Mouse (Mus musculus): Measurements from ENCODE around the gene Tmem81.
"Not testable (repeated sequence)": the region's sequence is repeated elsewhere in the genome, so short reads cannot be mapped to it uniquely, and the experiment has no call there.

Tmem81 gene

DNA sequence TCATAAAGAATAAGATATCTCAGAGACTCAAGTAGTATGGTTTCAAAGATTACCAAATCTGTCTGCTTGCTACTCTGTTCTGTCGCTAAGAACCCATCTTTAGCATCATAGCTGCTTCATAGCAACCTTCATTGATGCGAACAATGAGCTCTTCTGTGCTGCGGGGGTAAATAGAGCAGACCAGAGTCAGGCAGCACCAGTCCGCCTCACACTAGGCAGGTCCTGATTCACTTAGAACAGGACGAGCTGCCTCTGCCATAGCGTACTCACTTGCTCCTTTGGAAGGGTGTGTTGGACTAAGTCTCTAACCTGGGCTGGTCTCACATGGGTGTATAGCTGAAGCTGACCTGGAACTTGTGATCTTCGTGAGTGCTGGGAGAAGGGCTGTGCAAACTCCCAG is at the start of gene Tmem81:
Gene Tmem81 (plus strand): TSS at position 173 of the 400 bp plus-strand sequence.
- DNase-seq (ENCODE audit: low read depth, low spot score) = no peak

DNA sequence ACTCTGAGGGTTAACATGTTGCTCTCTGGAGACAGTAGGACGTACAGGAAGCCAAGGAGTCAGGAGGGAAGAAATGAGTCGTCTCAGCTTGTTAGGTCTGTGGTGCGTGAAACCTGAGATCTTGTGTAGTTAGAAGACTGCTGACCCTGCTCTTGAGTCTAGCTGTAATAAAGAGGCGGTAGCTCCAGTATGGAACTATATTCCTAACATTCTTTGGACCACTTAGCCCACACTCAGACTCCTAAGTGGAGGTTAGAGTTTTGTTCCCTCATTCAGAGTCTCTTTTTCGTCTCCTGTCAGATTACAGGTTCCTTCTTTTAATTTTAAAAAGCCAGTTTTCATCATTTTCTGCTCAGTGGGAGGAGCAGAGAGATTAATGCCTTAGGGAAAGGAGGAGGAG is 41.4 kb upstream of the Tmem81 start:
- no peak for DNase-seq (ENCODE audit: low read depth, low spot score)

DNA sequence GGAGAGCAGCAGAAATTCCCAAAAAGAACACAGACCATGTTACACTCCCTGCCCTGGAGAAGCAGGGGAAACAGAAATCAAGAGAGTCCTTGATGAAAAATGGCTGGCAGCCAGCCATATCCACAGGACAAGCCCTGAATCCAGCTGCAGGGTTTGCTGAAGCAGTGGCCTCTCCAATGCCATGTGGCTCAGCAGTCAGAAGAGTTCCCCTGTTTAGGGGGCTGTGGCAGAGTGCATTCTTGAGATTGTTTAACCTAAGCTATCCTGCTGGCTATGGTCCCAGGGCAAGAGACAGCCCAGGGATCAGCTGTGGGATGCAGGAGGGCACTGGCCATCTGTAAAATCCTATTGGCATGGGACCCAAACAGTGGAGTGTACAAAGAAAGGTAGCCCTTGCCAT is 37.1 kb upstream of the Tmem81 start:
- no peak for DNase-seq (ENCODE audit: low read depth, low spot score)

DNA sequence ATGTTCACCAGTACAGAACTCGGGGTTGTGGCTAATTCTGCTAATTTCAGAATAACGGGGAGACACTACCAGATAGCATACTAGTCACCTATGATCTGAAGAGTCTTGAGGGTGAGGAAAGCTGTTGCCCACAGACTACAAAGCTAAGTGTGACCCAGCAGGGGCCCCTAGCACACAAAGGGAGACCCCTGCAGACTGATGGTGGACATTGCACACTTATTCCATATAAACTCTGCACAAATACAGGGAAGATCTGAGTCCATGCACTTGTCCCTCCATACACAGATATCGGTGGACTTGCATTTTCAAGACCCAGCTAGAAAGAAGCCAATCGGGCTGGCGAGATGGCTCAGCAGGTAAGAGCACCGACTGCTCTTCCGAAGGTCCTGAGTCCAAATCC is 36.5 kb upstream of the Tmem81 start:
- no peak for DNase-seq (ENCODE audit: low read depth, low spot score)

DNA sequence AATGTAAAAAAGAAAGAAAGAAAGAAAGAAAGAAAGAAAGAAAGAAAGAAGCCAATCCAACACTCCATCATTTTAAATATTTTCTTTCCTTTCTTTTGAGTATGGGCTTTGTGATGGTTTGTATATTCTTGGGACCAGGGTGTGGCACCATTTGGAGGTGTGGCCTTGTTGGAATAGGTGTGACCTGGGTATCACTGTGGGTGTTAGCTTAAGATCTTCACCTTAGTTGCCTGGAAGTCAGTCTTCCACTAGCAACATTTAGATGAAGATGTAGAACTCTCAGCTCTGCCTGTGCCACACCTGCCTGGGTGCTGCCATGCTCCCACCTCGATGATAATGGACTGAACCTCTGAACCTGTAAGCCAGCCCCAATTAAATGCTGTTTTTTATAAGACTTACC is 36.0 kb upstream of the Tmem81 start:
- DNase-seq (ENCODE audit: low read depth, low spot score) = not testable (repeated sequence)

DNA sequence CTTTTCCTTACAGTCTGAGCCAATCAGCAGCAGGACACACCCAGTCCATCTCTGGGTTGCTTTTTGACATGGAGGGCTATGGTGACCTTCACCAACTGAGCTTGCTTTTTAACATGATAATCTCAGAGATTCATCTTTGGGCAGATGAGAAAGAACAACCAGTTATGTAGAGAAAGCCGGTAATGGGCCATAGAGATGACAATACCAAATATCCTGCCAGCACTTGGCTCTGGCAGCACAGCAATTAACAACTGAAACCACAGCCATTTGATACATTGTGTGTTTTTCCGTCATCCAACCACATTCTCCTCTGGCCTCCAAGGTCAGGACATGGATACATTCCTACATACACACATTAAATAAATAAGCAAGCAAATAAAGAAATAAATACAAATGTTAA is 35.0 kb upstream of the Tmem81 start:
- no peak for DNase-seq (ENCODE audit: low read depth, low spot score)

DNA sequence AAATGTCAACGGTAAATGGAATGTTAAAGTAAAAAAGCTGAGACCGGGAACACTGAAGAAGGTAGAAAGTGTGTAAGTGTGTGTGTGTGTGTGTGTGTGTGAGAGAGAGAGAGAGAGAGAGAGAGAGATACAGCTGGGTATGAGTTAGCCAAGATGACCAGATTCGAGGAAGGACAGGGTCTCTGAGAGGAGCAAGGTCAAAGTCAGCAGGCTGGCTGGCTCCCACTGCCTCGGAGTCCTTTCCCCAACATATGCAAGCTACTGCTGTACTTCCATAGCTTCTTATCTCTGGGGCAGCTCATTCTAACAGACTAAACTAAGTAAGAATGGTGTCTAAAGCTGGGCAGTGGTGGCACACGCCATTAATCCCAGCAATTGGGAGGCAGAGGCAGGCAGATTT is 34.5 kb upstream of the Tmem81 start:
- no peak for DNase-seq (ENCODE audit: low read depth, low spot score)

DNA sequence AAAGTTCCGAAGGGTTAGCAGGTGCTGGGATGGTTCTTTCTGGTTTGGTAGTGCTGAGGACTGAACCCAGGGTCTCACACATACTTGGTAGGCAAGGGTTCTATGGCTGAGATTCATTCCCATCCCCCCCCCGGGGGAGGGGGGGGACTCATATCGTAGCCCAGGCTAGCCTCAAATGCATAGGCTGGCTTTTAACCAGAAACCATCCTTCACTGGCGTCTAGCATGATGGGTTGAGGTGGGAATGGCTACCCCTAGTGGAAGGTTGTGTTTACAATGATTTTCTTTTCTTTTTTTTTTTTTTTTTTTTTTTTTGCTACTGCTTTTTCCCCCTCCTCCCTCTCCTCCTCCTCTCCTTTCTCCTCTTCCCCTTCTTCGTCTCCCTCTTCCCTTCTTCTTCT is 33.5 kb upstream of the Tmem81 start:
- DNase-seq (ENCODE audit: low read depth, low spot score) = peak; percentile 21

DNA sequence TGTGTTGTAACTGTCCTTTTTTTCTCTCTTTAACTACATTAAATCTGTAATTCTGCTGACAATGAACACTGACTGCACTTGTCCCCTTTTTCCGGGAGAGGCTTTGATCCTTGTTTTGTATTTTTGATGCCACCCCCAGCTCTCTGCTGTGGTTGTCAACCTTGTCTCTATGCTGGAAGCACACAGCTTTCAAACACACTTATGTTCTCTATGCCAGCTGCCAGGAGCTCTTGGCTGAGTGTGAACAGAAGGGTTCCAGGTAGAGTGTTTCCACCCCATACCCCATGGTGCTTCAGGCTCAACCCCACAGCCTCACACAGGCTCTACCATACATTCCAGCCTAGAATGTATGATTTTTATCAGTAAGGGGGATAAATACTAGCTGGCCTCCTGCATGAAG is 31.5 kb upstream of the Tmem81 start:
- no peak for DNase-seq (ENCODE audit: low read depth, low spot score)

DNA sequence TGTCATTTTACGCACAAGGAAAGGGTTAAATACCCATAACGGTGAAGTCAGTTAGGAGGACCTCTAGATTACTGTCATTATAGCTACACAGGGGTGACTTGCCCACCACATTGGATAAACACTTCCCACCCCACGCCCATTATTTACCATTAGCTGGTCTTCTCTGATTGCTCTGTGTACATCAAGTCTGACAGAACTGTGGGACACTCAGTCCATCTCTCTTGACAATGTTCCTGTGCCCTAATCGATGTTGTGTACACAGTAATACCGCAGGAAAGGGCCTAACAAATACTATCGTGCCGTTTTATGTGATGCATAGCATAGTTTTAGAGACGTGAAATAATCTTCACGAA is 29.5 kb upstream of the Tmem81 start:
- DNase-seq (ENCODE audit: low read depth, low spot score) = no peak

DNA sequence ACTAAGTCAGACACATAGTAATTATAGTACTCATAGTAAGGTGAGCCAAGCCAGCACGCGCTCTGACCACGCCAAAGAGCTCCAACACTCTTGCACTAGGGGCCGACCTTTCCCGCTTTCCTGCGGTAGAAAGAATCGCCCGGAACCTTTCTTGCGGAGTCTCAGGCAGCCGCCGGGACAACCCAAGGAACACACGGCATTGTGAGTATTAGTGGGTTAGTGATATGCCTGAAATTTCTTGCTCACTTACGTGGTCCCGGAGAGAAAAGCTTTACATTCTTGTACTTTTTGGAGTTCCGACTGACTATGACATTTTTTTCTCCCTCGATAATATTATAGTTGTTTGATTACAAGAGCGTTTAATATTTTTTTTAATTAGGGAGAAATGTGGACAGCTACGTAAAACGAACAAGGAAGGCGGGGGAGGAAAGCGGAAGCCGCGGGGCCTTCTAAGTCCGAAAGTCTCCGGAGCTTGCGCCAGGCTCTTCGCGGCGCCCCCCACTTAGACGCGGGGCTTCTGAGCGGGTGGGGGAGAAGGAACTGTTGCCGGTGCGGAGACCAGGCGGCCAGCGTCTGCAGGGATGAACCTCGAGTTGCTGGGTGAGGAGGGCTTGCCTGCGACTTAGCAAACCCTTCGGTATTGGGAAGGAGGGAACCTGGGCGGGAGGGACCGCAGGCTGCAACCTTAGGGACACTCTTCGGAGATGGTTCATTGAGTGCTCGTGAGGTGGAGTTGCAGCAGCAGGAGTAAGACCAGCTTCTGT is 28.9 kb upstream of the Tmem81 start, which contains the start of gene Rbbp5:
Gene Rbbp5 (plus strand): TSS at position 438 of the 764 bp plus-strand sequence.
- DNase-seq (ENCODE audit: low read depth, low spot score) = peak; percentile 91

DNA sequence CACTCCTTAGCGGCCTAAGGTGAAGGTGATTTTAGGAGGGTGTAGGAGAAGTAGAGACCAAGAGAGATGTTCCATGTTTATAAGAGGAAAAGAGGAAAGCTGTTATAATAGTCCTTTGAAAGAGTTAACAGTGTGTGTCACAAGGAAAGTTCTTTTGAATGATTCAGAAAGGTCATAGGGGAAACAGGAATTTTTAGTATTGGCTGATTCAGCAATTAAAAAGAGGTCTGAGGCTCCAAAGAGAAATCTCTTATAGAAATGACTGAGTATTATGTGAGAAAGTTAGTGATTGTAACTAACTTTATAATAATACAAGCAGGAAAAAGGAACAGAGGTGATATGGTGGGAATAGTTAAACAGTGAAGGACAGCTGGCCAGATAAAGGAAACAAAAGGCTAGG is 26.6 kb upstream of the Tmem81 start:
- DNase-seq (ENCODE audit: low read depth, low spot score) = no peak

DNA sequence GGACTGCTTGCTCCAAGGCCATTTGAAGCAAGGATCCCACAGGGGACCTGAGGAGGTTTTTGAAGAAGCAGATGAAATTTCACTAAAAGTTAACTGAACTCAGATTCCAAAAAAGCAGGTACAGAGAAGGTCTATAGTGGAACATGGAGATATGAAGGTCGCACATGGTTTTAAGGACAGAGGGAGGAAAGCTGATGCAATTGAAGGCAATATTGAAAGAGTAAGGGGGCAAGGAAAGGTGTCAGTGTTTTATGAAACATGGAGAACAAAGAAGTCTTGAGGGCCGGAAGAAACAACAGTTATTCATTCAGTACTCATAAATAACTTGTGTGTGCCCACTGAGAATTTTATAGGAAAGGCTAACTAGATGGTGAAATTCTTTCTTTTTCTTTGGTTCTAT is 24.4 kb upstream of the Tmem81 start:
- no peak for DNase-seq (ENCODE audit: low read depth, low spot score)

DNA sequence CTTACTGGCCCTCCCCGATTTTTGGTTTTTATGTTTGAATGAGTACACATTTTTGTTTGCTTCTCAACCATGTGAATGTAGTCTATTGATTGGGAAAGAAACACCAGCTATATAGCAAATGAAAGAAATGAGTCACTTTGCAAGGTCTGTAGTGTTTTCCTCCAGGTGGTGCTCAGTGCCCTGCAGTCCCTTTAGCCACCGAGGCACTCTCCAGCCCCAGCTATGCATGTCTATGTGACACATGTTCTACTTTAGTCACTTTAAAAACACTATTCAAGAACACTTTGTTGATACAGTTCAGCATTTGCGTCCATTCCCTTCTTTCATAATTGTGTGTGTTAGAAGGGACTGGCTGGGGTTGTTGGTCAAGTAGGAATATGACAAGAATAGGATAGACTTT is 22.8 kb upstream of the Tmem81 start:
- no peak for DNase-seq (ENCODE audit: low read depth, low spot score)

DNA sequence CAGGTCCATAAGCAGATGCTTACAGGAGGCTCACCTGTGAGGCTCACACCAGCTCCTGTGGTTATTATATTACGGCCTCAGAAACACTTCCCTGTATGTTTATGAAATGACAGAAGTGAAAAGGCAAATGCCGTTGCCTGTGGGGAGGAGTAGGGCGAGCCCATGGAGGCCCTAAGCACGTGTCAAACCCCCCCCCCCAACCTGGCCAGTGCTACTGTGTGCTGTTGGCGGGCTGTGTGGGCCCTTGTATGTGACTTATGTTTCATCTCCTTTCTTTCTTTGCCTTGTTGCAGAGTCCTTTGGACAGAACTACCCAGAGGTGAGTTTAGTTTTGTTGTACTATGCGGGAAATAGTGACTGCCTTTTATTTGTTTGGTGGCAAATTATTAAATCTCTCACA is 22.3 kb upstream of the Tmem81 start:
- no peak for DNase-seq (ENCODE audit: low read depth, low spot score)

DNA sequence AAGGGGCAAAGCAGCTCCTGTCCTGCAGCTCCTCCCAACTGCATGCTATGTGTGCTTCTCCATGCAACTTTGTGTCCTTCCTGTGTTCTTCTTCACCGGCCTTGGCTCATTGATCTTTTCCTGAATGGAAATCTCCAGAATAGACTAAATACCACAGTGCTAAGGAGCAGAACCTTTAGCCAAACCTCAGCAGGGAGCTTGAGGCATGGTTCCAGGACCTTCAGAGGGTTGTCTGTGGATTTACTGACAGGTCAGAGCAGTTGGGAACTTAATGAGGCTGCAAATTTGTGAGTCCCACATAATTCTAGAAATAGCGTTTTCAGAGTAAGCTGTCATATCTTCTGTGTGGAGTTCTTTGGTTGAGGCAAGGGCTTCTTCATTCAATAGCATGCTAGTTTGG is 5.5 kb upstream of the Tmem81 start:
- DNase-seq (ENCODE audit: low read depth, low spot score) = no peak

DNA sequence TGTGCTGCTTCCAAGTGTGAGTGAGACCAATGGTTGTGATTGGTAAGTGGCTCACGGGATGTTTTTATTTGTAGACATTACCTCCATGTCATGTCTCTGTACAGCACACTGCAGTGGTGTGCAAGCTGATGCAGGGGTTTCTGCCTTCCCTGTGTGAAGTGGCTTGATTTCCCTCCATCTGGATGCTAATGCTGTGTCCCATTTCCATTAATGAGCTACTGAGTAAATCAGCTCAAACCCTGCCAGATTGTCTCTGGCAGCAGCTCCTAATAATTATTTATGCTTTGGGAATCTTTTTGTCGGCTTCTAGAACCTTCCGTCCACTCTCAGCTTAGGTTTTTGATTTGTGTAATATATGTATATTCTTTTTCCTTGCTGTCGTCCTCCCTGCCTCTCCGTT is 875 bp upstream of the Tmem81 start:
- no peak for DNase-seq (ENCODE audit: low read depth, low spot score)

DNA sequence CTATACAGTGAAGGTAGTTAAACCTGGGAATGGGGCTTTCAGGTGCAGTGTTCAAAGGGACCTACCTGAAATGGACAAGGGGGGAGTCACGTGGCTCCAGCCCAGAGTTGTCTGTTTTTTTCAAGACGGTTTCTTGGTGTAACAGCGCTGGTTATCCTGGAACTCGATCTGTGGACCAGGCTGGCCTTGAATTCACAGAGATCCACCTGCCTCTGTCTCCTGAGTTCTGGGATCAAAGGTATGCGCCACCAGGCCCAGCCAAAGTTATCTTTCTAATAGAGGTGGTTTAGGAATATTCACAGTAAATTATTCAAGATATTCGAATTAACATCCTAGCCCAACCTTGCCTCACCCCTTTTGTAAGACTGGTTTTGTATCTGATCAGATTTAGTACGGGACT is 626 bp downstream of the Tmem81 start:
- DNase-seq (ENCODE audit: low read depth, low spot score) = no peak

DNA sequence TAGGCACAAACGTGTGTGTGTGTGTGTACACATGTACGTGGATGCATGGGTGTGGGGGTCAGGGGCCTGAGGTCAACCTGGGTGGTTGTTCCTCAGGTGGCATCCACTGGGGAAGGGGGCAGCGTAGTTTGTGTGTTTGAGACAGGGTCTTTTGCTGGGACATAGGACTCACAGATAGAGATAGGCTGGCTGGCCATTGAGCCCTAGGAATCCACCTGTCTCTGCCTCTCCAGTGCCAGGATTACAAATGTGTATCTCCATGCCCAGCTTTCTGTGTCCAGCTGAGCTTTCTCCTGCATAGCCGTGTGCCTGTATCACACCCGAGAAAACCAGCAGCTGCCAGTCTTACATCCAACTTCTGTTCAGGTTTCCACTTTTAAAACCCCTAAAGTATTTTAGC is 3.7 kb downstream of the Tmem81 start:
- no peak for DNase-seq (ENCODE audit: low read depth, low spot score)

DNA sequence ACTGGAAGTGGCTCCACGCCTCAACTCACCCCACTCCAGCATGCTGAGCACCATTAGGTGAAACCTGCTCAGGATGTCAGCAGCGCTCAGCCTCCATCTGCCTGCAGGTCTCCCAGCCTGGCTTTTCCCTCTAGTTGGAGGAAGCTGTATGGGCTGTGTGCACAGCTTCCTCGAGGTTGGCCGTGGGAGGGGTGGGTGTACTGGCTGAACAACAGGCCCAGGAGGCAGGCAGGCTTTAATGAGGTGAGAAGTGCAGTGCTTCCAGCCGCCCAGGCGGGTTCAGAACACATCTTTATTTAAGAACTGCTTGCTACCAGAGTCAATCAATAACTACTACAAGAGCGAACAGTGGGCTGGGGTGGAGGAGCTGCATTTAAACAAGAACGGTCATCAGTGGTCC is 5.5 kb downstream of the Tmem81 start:
- no peak for DNase-seq (ENCODE audit: low read depth, low spot score)

DNA sequence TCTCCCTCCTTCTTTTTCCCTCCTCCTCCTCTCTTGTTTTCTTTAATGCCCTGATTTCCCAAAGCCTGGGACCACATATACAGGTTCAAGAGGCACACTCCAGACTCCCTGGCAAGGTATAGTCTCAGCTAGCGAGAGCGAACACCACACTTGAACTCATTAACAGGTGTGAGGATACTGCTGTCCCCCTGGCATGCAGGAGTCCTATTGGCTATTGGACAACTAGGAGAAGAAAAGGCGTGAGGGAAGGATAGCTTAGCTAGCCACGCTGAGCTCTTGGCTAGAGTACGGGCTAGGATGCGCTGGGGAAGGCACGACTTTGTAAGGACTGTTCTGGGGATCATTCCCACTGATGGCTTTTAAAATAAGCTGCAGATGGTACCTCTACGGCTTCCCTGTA is 6.1 kb downstream of the Tmem81 start:
- no peak for DNase-seq (ENCODE audit: low read depth, low spot score)

DNA sequence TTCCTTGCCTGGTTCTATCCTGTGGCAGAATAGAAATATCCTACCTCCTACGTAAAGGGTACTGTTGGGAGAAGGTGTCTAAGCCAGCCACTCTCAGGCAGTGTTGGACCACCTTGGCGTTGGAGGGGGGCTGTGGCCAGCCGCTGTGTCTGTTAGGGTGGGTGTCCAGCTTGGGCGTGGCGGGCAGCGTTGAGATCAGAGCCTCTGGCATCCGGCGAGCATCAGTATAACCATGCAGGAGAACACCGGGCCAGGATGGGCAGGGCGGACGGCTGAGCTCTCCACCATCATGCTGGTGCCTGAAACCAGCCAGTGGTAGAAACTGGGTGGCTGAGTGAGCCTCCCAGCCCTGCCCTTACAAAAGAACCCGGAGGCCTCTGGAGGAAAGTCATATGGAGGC is 9.3 kb downstream of the Tmem81 start:
- no peak for DNase-seq (ENCODE audit: low read depth, low spot score)

DNA sequence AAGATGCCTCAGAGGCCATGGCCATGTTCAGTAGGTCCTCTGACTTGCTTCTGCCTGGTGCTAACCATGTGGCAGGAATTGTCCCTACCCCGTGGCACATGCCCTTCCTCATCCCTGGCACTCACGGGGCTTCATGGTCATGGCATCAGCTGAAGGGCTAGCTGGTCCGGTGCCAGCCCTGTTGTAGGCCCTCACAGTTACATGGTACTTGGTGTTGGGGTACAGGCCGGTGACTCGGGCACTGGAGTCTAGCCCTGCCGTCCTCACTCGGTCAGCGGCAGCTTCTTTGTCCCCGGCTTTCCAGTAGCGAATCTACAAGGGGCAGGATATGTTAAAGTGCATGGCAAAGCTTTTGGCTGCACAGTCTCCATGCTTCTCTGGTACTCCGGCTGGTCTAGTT is 10.7 kb downstream of the Tmem81 start:
- DNase-seq (ENCODE audit: low read depth, low spot score) = no peak

DNA sequence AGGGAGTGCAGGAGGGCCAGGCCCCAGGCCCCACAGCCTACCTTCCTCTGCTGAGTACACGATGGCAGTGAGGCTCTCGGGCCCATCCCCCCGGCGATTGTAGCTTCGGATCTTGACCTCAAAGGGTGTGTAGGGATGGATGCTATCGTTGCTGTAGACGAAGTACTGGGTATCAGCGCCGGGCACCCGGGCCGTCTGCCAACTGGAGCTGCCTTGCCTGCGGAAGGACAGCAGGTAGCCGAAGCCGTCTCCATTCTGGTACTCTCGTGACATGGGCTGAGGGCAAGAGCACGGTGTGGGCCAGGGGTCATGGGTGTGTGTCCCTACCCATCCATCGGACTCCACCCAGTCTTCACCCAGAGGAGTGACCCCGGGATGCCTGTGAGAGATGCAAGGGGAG is 12.6 kb downstream of the Tmem81 start:
- DNase-seq (ENCODE audit: low read depth, low spot score) = no peak
